Mouse (Mus musculus) MEL (cell line): ENCODE measurements around the gene Fkrp. TPM values are rescaled to one million over a fixed set of nuclear protein-coding genes. Genes with fewer than 3 reads are reported as not detected.
A peak's percentile ranks its signal among the peaks of the same experiment; 100 is the strongest.

Source experiments
- DNase-seq: peaks from one replicate; pipeline ENCODE4 v3.0.0; 2011; ENCODE audit warnings: low read depth, low spot score
- H3K27ac ChIP-seq: 2 replicates; pipeline ENCODE4 v1.5.1; 2012; ENCODE audit warnings: low read depth, mild to moderate bottlenecking, control low read depth, low read length, moderate library complexity; ENCODE audit not compliant: control insufficient read depth
- H3K27me3 ChIP-seq, 2 experiments: fragments of 150-350 bp in 1 of 2; sonication (generic) in 1 of 2; 2 replicates each; pipeline ENCODE4 v1.6.1; 2012; ENCODE audit warnings: low read length in 2 of 2, mild to moderate bottlenecking in 2 of 2, improper control_type of control experiment in 1 of 2, moderate library complexity in 1 of 2; ENCODE audit not compliant: insufficient read depth in 2 of 2, control insufficient read depth in 1 of 2
- H3K36me3 ChIP-seq, 2 experiments: 2 replicates each; pipeline ENCODE4 v1.6.1; 2012 to 2014; ENCODE audit warnings: low read length in 2 of 2, improper control_type of control experiment in 1 of 2, inconsistent platforms in 1 of 2, mild to moderate bottlenecking in 1 of 2; ENCODE audit not compliant: insufficient read depth in 2 of 2, control insufficient read depth in 1 of 2
- H3K4me1 ChIP-seq, 2 experiments: fragments of 150-350 bp in 1 of 2; sonication (generic) in 1 of 2; 2 replicates each; pipeline ENCODE4 v1.6.1; 2012; ENCODE audit warnings: low read length in 2 of 2, improper control_type of control experiment in 1 of 2, mild to moderate bottlenecking in 1 of 2; ENCODE audit not compliant: insufficient read depth in 2 of 2, control insufficient read depth in 1 of 2
- H3K4me3 ChIP-seq, 2 experiments: fragments of 150-350 bp in 1 of 2; sonication (generic) in 1 of 2; 2 replicates each; pipeline ENCODE4 v1.5.1; 2012; ENCODE audit warnings: low read depth in 2 of 2, low read length in 2 of 2, mild to moderate bottlenecking in 2 of 2, moderate library complexity in 2 of 2, control low read depth in 1 of 2, improper control_type of control experiment in 1 of 2; ENCODE audit not compliant: control insufficient read depth in 1 of 2, insufficient read depth in 1 of 2
- H3K79me2 ChIP-seq: 2 replicates; pipeline ENCODE4 v1.6.1; 2012; ENCODE audit warnings: mild to moderate bottlenecking, low read length, moderate library complexity; ENCODE audit not compliant: control insufficient read depth, poor library complexity, insufficient read depth
- H3K9ac ChIP-seq: 2 replicates; pipeline ENCODE4 v1.6.1; 2012; ENCODE audit warnings: low read depth, mild to moderate bottlenecking, control low read depth, low read length, moderate library complexity; ENCODE audit not compliant: control insufficient read depth, poor library complexity, severe bottlenecking
- H3K9me3 ChIP-seq: fragments of 150-350 bp; sonication (generic); replicated peaks from 2 replicates; pipeline ENCODE4 v1.6.1; 2012; ENCODE audit warnings: mild to moderate bottlenecking, low read length, improper control_type of control experiment, moderate library complexity; ENCODE audit not compliant: insufficient read depth
- BHLHE40 ChIP-seq: IDR thresholded peaks from 2 replicates; pipeline ENCODE4 v1.6.1; 2012; ENCODE audit warnings: low read depth, mild to moderate bottlenecking, inconsistent platforms, low read length, improper control_type of control experiment, borderline replicate concordance
- CTCF ChIP-seq, 3 experiments: IDR thresholded peaks in 2 of 3; conservative IDR thresholded peaks in 1 of 3; 2 replicates each; pipeline ENCODE4 v1.5.1; 2011 to 2012; ENCODE audit warnings: low read length in 3 of 3, low read depth in 2 of 3, mild to moderate bottlenecking in 2 of 3, improper control_type of control experiment in 1 of 3, inconsistent platforms in 1 of 3, mixed read lengths in 1 of 3, moderate library complexity in 1 of 3; ENCODE audit not compliant: control insufficient read depth in 1 of 3, insufficient read depth in 1 of 3, poor library complexity in 1 of 3, severe bottlenecking in 1 of 3
- EP300 ChIP-seq, 2 experiments: IDR thresholded peaks; 2 replicates each; pipeline ENCODE4 v1.6.1; 2011; ENCODE audit warnings: improper control_type of control experiment in 2 of 2, low read length in 2 of 2, low read depth in 1 of 2, mild to moderate bottlenecking in 1 of 2
- GABPA ChIP-seq: IDR thresholded peaks from 2 replicates; pipeline ENCODE4 v1.6.1; 2012; ENCODE audit warnings: low read depth, mild to moderate bottlenecking, inconsistent platforms, low read length, improper control_type of control experiment, moderate library complexity
- GATA1 ChIP-seq: IDR thresholded peaks from 2 replicates; pipeline ENCODE4 v1.6.1; 2011; ENCODE audit warnings: low read depth, low read length, improper control_type of control experiment
- JUND ChIP-seq: IDR thresholded peaks from 2 replicates; pipeline ENCODE4 v1.6.1; 2011; ENCODE audit warnings: low read depth, mild to moderate bottlenecking, improper control_type of control experiment, low read length
- KAT2A ChIP-seq: conservative IDR thresholded peaks from 2 replicates; pipeline ENCODE4 v1.6.1; 2012; ENCODE audit warnings: low read depth, low read length, improper control_type of control experiment, inconsistent platforms
- MXI1 ChIP-seq: IDR thresholded peaks from 2 replicates; pipeline ENCODE4 v1.6.1; 2011; ENCODE audit warnings: mild to moderate bottlenecking, low read depth, low read length, improper control_type of control experiment
- NRF1 ChIP-seq: IDR thresholded peaks from 2 replicates; pipeline ENCODE4 v1.6.1; 2014; ENCODE audit warnings: low read depth, mild to moderate bottlenecking, inconsistent platforms, low read length, improper control_type of control experiment, moderate library complexity; ENCODE audit not compliant: poor library complexity, insufficient read depth, severe bottlenecking
- POLR2AphosphoS2 ChIP-seq: IDR thresholded peaks from 2 replicates; pipeline ENCODE4 v1.6.1; 2011; ENCODE audit warnings: low read length, improper control_type of control experiment
- RAD21 ChIP-seq: IDR thresholded peaks from 2 replicates; pipeline ENCODE4 v1.6.1; 2011; ENCODE audit warnings: mild to moderate bottlenecking, low read depth, low read length, improper control_type of control experiment
- RCOR1 ChIP-seq: IDR thresholded peaks from 2 replicates; pipeline ENCODE4 v1.6.1; 2012; ENCODE audit warnings: low read depth, mild to moderate bottlenecking, inconsistent platforms, low read length, improper control_type of control experiment
- SMC3 ChIP-seq: IDR thresholded peaks from 2 replicates; pipeline ENCODE4 v1.6.1; 2011; ENCODE audit warnings: low read depth, low read length, improper control_type of control experiment
- TAL1 ChIP-seq: IDR thresholded peaks from 2 replicates; pipeline ENCODE4 v1.6.1; 2012; ENCODE audit warnings: mild to moderate bottlenecking, inconsistent platforms, low read length, moderate library complexity, mixed read lengths
- UBTF ChIP-seq: IDR thresholded peaks from 2 replicates; pipeline ENCODE4 v1.6.1; 2012; ENCODE audit warnings: low read depth, mild to moderate bottlenecking, inconsistent platforms, low read length, improper control_type of control experiment, moderate library complexity, borderline replicate concordance; ENCODE audit not compliant: insufficient read depth
- USF1 ChIP-seq: IDR thresholded peaks from 2 replicates; pipeline ENCODE4 v1.6.1; 2014; ENCODE audit warnings: low read depth, mild to moderate bottlenecking, inconsistent platforms, low read length, improper control_type of control experiment, moderate library complexity
- USF2 ChIP-seq, 2 experiments: IDR thresholded peaks; 2 replicates each; pipeline ENCODE4 v1.6.1; 2011 to 2012; ENCODE audit warnings: improper control_type of control experiment in 2 of 2, low read length in 2 of 2, borderline replicate concordance in 1 of 2, inconsistent platforms in 1 of 2, low read depth in 1 of 2, mild to moderate bottlenecking in 1 of 2; ENCODE audit not compliant: insufficient read depth in 1 of 2
- ZNF384 ChIP-seq: IDR thresholded peaks from 2 replicates; pipeline ENCODE4 v1.6.1; 2012; ENCODE audit warnings: low read depth, mild to moderate bottlenecking, inconsistent platforms, low read length, improper control_type of control experiment
- polyA plus RNA-seq, 2 experiments: library from polyadenylated mRNA; stranded (reverse) in 1 of 2; unstranded in 1 of 2; fragments of >175 nt in 1 of 2; fragments of >200 nt in 1 of 2; gene quantifications; 2 replicates each; pipeline versions ENCODE4 v1.2.1 to v1.2.4; 2012; ENCODE audit warnings: low replicate concordance in 2 of 2, low read depth in 1 of 2; ENCODE audit not compliant: insufficient read length in 2 of 2, insufficient read depth in 1 of 2, missing spikeins in 1 of 2
- total RNA-seq: library from RNA; depleted of rRNA; stranded (reverse); fragments of 300-350 nt; gene quantifications from 2 replicates; pipeline ENCODE4 v1.2.3, GENCODE M21; 2012

The Fkrp gene
- total and polyA plus RNA-seq, 3 experiments = 15.9 to 19.2 TPM; not detected in 1

DNA sequence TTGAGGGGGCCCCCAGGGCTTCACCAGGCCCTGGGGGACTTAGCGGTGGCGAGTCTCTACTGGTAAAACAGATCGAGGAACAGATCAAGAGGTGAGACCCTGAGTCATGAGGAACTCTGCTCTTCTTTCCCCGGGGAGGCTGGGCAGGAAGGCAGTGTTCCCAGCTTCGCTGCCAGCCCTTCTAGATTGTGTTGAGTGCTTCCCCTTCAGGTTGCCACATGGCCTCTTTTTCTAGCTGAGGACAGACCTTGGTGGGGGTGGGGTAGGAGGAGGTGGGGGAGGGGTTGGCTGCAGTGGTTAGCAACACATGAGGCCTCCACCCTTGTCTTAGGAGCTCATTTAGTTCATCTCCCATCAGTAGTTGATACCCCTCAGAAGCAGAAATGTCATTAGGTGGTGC, 10.0 kb upstream of the Fkrp start:
- Histone ChIP-seq H3K4me3 (no peak overlapping the region), H3K27ac (no peak overlapping the region), H3K27me3 (no peaks in the 10 kb centered on the region), H3K36me3 (peaks cover 0 to 12% of the 10 kb centered on the region in 2 experiments; a peak in 2 of 4 replicates), H3K4me1 (no peaks in the 10 kb centered on the region), H3K9ac (no peak overlapping the region), H3K9me3 (no peaks in the 10 kb centered on the region), H3K79me2 (peaks cover 8% of the 10 kb centered on the region)
- no peak for DNase-seq
- TF ChIP-seq GABPA = no peak
- no peak for TF ChIP-seq RCOR1
- TF ChIP-seq EP300 (IDR thresholded peaks at IDR 0.05; ENCODE audit: low read depth in 1 of 2, low read length in 2 of 2) = no peak
- TF ChIP-seq JUND = no peak

DNA sequence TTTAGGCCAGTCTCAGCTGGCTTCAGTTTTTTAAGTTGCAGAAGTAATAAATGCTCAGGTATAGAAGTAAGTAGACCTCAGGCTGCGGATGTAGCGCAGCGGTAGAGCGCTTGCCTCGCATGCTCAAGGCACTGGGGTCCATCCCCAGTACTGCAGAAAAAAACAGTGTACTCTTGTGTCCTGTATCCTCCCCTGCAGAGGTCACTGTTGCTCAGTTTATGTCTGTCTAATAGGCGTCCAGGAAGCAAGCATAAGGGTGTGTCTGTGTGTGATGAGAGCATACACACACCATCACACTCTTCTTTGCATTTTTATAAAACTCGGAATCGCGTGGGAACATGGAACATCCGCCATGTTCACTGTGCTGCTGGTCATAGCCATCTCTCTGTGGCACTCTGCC, 9.3 kb upstream of the Fkrp start:
- no peak overlapping the region for H3K4me3 ChIP-seq
- H3K9me3 ChIP-seq = no peaks in the 10 kb centered on the region
- no peak overlapping the region for H3K9ac ChIP-seq
- no peaks in the 10 kb centered on the region for H3K4me1 ChIP-seq
- TF ChIP-seq KAT2A = no peak
- no peak for TF ChIP-seq SMC3
- no peak for TF ChIP-seq USF2 (IDR thresholded peaks at IDR 0.05; ENCODE audit: borderline replicate concordance in 1 of 2, insufficient read depth in 1 of 2, low read depth in 1 of 2, low read length in 2 of 2)
- TF ChIP-seq USF1 = no peak
- TF ChIP-seq BHLHE40 = no peak
- no peak for TF ChIP-seq TAL1
- no peak for TF ChIP-seq POLR2AphosphoS2
- peak; percentile 1; the same call in 1 of the 2 replicates for TF ChIP-seq RAD21
- no peak for TF ChIP-seq ZNF384
- peak in 1 of 3 experiments; percentile 28; a peak in 2 of 6 replicates for TF ChIP-seq CTCF (IDR thresholded peaks at IDR 0.05 in 2 of 3, conservative IDR thresholded peaks at IDR 0.05 in 1 of 3; ENCODE audit: control insufficient read depth in 1 of 3, insufficient read depth in 1 of 3, low read depth in 2 of 3, low read length in 3 of 3, poor library complexity in 1 of 3, severe bottlenecking in 1 of 3)
- no peak for TF ChIP-seq GATA1
- no peak for TF ChIP-seq UBTF
- no peak for TF ChIP-seq GABPA
- no peak for TF ChIP-seq NRF1
- TF ChIP-seq MXI1 = no peak
- no peaks in the 10 kb centered on the region for H3K27me3 ChIP-seq
- H3K79me2 ChIP-seq = peaks cover 16% of the 10 kb centered on the region
- no peak overlapping the region for H3K27ac ChIP-seq
- DNase-seq = no peak
- peaks cover 0 to 12% of the 10 kb centered on the region in 2 experiments; a peak in 2 of 4 replicates for H3K36me3 ChIP-seq
